Mouse (Mus musculus): ENCODE results near the gene Fkbp8. TPM values are rescaled to one million over a fixed set of nuclear protein-coding genes. Genes with fewer than 3 reads are reported as not detected.

Fkbp8 gene
- 300 and 623 TPM in 2 replicates for polyA plus RNA-seq (2012; rRNA removed)

GRCm38 (mm10) chr8:70527512-70528181 lies at the start of gene Fkbp8, which contains the start of gene Kxd1:
Fkbp8 (plus strand) TSS chr8:70527724.
Kxd1 (minus strand) TSS chr8:70527956.
- no peaks in the 10 kb centered on the region for H3K27me3 ChIP-seq (ENCODE audit: control insufficient read depth, insufficient read depth, low read length)
- peak within 1 kb of the TSS; percentile 93 for H3K27ac ChIP-seq (ENCODE audit: insufficient read depth, low read depth, low read length)
- TF ChIP-seq POLR2A (IDR thresholded peaks at IDR 0.05; ENCODE audit: low read depth, low read length) (0 out of 2 replicates have a peak, but pooled peaks have one; percentile 10), CTCF (IDR thresholded peaks at IDR 0.05; ENCODE audit: extremely low read depth, insufficient read length, insufficient replicate concordance, low read depth, low read length) (no peak)
- peaks cover 25% of the 10 kb centered on the region for H3K36me3 ChIP-seq (ENCODE audit: control insufficient read depth, insufficient read depth, low read length)
- peaks cover 17% of the 10 kb centered on the region for H3K4me1 ChIP-seq (ENCODE audit: control insufficient read depth, insufficient read depth, insufficient read length, low read length)
- WGBS = under 1% methylated on average over 61 of the region's 61 CpGs
- peak within 1 kb of the TSS; percentile 95 for H3K4me3 ChIP-seq (ENCODE audit: low read depth, low read length)

GRCm38 (mm10) chr8:70481908-70482307 lies 45.6 kb upstream of the Fkbp8 start:
- Histone ChIP-seq H3K27me3 (ENCODE audit: control insufficient read depth, insufficient read depth, low read length) (peaks cover 18% of the 10 kb centered on the region; the same call in 1 of the 2 replicates), H3K4me1 (ENCODE audit: control insufficient read depth, insufficient read depth, insufficient read length, low read length) (peaks cover 11% of the 10 kb centered on the region; the same call in 1 of the 2 replicates), H3K36me3 (ENCODE audit: control insufficient read depth, insufficient read depth, low read length) (no peaks in the 10 kb centered on the region), H3K27ac (ENCODE audit: insufficient read depth, low read depth, low read length) (no peak overlapping the region), H3K4me3 (ENCODE audit: low read depth, low read length) (no peak overlapping the region)
- no peak for TF ChIP-seq CTCF (IDR thresholded peaks at IDR 0.05; ENCODE audit: extremely low read depth, insufficient read length, insufficient replicate concordance, low read depth, low read length)
- TF ChIP-seq POLR2A (IDR thresholded peaks at IDR 0.05; ENCODE audit: low read depth, low read length) = no peak
- 48% methylated on average over 3 of the region's 3 CpGs for WGBS

GRCm38 (mm10) chr8:70482943-70483342 lies 44.6 kb upstream of the Fkbp8 start:
- H3K4me1 ChIP-seq (ENCODE audit: control insufficient read depth, insufficient read depth, insufficient read length, low read length) = peaks cover 10% of the 10 kb centered on the region; the same call in 1 of the 2 replicates
- H3K36me3 ChIP-seq (ENCODE audit: control insufficient read depth, insufficient read depth, low read length) = no peaks in the 10 kb centered on the region
- TF ChIP-seq POLR2A (IDR thresholded peaks at IDR 0.05; ENCODE audit: low read depth, low read length) (no peak), CTCF (IDR thresholded peaks at IDR 0.05; ENCODE audit: extremely low read depth, insufficient read length, insufficient replicate concordance, low read depth, low read length) (no peak)
- no peak overlapping the region for H3K27ac ChIP-seq (ENCODE audit: insufficient read depth, low read depth, low read length)
- H3K27me3 ChIP-seq (ENCODE audit: control insufficient read depth, insufficient read depth, low read length) = peaks cover 25% of the 10 kb centered on the region
- H3K4me3 ChIP-seq (ENCODE audit: low read depth, low read length) = no peak overlapping the region
- WGBS = 72% methylated on average over 2 of the region's 2 CpGs

- Histone ChIP-seq H3K36me3 (ENCODE audit: control insufficient read depth, insufficient read depth, low read length) (no peaks in the 10 kb centered on the region), H3K27ac (ENCODE audit: insufficient read depth, low read depth, low read length) (no peak overlapping the region), H3K27me3 (ENCODE audit: control insufficient read depth, insufficient read depth, low read length) (peaks cover 58% of the 10 kb centered on the region), H3K4me3 (ENCODE audit: low read depth, low read length) (no peak overlapping the region), H3K4me1 (ENCODE audit: control insufficient read depth, insufficient read depth, insufficient read length, low read length) (peaks cover 14% of the 10 kb centered on the region)
- TF ChIP-seq CTCF (IDR thresholded peaks at IDR 0.05; ENCODE audit: extremely low read depth, insufficient read length, insufficient replicate concordance, low read depth, low read length) = no peak
- TF ChIP-seq POLR2A (IDR thresholded peaks at IDR 0.05; ENCODE audit: low read depth, low read length) = no peak
- 69% methylated on average over 7 of the region's 7 CpGs for WGBS
Observed at GRCm38 (mm10) chr8:70486191-70486681, 41.3 kb upstream of the Fkbp8 start.

- TF ChIP-seq CTCF (IDR thresholded peaks at IDR 0.05; ENCODE audit: extremely low read depth, insufficient read length, insufficient replicate concordance, low read depth, low read length) (no peak), POLR2A (IDR thresholded peaks at IDR 0.05; ENCODE audit: low read depth, low read length) (no peak)
- Histone ChIP-seq H3K4me3 (ENCODE audit: low read depth, low read length) (peak within 1 kb of the TSS; percentile 37), H3K27me3 (ENCODE audit: control insufficient read depth, insufficient read depth, low read length) (peaks cover 66% of the 10 kb centered on the region), H3K27ac (ENCODE audit: insufficient read depth, low read depth, low read length) (no peak within 1 kb of the TSS), H3K36me3 (ENCODE audit: control insufficient read depth, insufficient read depth, low read length) (no peaks in the 10 kb centered on the region), H3K4me1 (ENCODE audit: control insufficient read depth, insufficient read depth, insufficient read length, low read length) (peaks cover 8% of the 10 kb centered on the region)
- 10% methylated on average over 33 of the region's 33 CpGs for whole genome bisulfite sequencing
Observed at GRCm38 (mm10) chr8:70486941-70487520, 40.5 kb upstream of the Fkbp8 start, which contains the start of gene Tmem59l. Tmem59l (minus strand) TSS chr8:70487358.

- TF ChIP-seq CTCF (IDR thresholded peaks at IDR 0.05; ENCODE audit: extremely low read depth, insufficient read length, insufficient replicate concordance, low read depth, low read length) (no peak), POLR2A (IDR thresholded peaks at IDR 0.05; ENCODE audit: low read depth, low read length) (no peak)
- no peak overlapping the region for H3K27ac ChIP-seq (ENCODE audit: insufficient read depth, low read depth, low read length)
- peaks cover 7% of the 10 kb centered on the region; the same call in 1 of the 2 replicates for H3K4me1 ChIP-seq (ENCODE audit: control insufficient read depth, insufficient read depth, insufficient read length, low read length)
- H3K27me3 ChIP-seq (ENCODE audit: control insufficient read depth, insufficient read depth, low read length) = peaks cover 75% of the 10 kb centered on the region
- H3K4me3 ChIP-seq (ENCODE audit: low read depth, low read length) = peak overlapping the region; percentile 37
- H3K36me3 ChIP-seq (ENCODE audit: control insufficient read depth, insufficient read depth, low read length) = no peaks in the 10 kb centered on the region
- 6% methylated on average over 55 of the region's 55 CpGs for WGBS
Observed at GRCm38 (mm10) chr8:70487993-70488796, 39.3 kb upstream of the Fkbp8 start.

Measured in small intestine, adult 2 months (tissue).